Mouse (Mus musculus): Measurements from ENCODE around the gene Hivep2. TPM values are rescaled to one million over a fixed set of nuclear protein-coding genes. Genes with fewer than 3 reads are reported as not detected.
A peak's percentile ranks its signal among the peaks of the same experiment; 100 is the strongest.

Hivep2 gene
- polyA plus RNA-seq (2012; rRNA removed): 14.4 and 18.4 TPM in 2 replicates

DNA sequence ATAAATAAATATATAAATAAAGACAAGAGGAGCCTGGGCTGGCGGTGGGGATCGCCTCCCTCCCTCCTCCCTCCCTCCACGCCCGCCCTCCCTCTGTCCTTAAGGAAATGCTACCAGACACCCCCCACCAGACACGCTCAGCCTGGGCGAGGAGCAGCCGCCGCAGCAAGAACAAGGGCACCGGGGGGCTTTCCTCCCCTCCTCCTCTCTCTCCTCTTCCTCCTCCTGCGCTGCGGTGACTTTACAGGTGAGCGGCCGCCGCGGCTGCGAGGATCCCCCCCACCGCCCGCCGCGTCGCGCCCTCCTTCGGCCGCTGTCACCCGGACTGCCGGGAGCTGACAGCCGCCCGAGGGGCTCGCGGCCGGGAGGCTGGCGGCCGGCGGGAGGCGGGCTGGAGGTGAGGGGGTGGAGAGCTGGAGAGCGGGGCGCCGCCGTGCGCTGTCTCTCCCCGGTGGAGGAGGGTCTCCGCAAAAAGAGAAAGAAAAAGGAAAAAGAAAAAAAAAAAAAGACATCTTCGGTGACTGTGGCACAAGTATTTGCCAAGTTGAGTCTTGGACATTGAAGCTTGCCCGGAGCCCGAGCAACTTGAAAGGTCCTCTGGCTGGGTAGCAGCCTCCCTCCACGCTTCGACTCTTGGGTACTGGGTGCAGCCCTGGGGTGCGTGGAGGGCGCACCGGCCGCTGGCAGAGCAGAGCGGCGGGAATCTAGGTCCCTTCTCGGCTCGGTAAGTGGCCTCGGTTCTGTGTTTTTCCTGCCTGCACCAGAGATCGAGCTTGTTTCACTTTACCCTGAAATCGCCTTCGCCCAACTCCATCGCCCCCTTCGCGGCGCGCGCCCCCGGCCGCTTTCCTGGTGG, at the start of gene Hivep2:
Gene Hivep2 (plus strand): TSS at position 102 of the 856 bp plus-strand sequence.
- DNase-seq (ENCODE audit: low spot score): peak; percentile 51

DNA sequence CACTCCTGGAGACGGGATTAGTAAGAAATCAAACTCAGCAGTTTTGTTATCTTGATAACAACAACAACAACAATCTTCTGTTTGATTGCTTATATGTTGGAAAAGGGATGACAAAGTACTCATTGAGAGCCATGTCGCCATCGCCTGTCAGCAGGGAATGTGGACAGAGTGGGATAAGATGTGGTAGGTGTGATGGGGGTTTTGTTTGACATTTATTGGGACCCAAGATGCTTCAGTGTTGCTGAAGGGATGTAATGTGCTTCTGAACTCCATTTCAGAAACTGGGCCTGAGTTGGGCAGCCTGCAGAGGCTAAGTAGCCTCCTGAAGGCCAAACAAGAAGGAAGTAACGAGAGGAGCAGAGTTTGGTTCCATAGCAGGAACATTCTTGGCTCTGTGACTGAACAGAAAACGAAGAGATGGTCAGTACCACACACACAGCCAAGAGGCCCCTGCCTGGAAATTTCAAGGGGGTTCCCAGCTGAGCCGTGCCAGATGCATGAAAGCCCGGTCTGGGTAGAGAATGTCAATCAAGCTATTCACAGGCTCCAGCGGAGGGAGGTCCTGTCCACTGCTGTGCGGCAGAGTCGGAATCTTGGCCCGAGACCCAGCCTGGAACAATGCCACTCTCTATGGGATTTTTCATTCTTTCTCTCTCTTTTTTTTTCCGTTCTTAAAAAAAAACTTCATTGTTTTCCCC, 49.1 kb upstream of the Hivep2 start:
- DNase-seq (ENCODE audit: low spot score): no peak

DNA sequence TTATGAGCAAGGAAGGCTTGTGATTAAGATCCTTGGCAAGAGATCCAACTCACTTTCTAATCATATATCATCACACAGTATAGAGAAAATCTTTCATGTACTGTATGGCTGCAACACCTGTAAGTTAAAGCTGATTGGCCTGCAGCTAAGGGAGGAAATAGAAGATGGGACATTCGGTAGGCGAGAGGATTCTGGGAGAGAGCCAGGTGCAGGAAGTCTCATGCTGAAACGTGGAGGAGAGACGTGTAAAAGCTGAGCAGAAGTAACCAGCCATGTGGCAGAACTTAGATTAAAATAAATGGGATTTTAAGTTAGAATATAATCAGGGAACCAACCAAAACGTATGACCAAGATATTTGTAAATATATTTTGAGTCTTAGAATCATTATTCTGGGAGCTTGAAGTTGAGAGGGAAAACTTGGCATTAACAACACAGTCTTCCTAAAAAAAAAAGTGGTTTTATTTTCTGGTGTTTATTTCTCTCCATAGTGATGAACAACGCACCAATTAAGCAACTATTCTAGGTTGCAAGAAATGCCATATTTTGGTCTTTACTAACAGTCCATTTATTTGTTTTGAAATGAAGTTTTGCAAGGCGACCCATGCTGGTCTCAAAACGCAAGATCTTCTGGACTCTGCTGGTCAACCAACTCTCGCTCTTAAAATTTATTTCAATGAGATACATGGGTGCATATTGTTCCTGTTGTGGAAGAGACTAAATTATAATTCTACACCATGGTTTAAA, 44.1 kb upstream of the Hivep2 start:
- no peak for DNase-seq (ENCODE audit: low spot score)

DNA sequence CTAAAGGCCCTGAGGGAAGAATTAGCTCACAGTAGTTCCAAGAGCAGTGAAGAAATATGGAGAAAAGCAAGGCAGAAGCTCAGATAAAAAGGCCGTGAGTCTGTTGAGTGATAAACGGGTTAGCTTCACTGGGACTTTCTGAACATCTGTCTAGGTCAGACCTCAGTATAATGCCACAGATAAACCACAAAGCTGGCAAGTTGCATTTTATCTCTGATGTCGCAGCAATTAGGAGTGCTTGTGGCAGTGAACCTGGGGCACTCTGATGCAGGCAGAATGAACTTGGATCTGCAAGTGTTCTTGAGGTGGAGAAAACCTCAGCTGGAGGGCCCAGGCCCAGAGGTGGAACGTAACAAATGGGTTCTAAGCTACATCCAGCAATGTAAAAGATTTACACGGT, 36.6 kb upstream of the Hivep2 start:
- DNase-seq (ENCODE audit: low spot score): no peak

DNA sequence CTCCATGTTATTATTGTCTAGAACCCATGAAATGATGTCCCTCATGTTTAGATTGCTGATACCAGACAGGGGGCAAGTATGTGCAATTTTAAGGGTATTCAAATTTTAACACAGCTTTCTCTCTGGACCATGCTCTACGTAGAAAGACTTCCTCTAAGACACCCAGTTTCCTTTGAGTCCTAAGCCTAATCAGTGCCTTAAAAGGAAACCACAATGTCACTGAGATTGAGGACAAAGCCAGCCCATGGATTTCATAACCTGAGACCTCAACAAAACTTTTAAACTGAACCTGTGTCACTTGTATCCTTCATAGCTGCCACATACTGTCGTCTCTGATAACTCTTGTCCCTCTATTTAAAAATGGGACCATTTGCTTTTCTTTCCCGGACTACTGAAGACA, 33.7 kb upstream of the Hivep2 start:
- no peak for DNase-seq (ENCODE audit: low spot score)

DNA sequence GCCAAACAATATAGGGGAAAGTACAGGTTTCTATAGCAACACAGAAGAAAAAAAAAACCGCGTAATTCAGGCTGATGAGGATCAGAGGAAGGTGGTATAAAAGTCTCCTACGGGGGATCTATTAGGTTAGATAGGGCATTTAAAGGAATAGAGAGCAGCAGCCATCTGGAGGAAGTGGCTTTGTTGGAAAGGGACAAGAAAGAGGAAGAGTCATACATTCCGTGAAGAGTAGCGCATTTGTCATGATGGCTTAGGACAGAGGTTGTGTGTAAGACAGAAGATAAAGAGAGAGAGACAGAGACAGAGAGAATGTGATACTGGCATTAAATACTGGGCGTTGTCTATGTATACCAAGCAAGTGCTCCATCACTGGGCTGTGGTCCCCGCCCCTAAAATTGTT, 32.6 kb upstream of the Hivep2 start:
- DNase-seq (ENCODE audit: low spot score): no peak

DNA sequence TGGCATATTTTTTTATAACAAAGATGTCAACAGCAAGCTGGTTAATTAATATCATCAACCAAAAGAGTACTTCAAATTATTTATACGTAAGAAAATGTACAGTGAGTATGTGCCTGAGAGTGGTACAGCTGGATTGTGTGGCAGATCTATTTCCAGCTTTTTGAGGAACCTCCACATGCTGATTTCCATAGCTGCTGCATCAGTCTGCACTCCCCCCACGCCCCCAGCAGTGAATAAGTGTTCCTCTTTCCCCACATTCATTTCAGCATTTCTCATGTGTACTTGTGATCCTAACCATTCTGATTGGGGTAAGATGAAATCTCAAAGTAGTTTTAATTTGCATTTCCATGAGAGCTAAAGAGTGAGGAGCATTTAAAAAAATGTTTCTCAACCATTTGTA, 30.2 kb upstream of the Hivep2 start:
- no peak for DNase-seq (ENCODE audit: low spot score)

DNA sequence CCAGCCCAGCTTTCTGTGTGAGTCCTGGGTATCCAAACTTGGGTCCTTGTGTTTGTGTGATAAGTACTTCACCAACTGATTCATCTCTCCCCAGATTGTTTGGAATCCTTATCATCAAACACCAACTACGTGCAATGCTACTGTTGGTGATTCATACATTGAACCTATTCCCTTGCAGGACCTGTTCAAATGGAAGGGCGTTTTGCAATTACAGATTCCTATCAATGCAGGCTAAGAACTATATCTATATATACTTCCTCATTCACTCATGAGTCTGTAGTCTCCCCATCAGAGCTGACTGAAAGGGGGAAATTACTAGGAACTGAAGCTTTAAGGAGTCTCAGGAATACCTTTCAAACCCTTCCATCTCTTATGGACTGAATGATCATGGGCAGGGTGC, 24.5 kb upstream of the Hivep2 start:
- no peak for DNase-seq (ENCODE audit: low spot score)

DNA sequence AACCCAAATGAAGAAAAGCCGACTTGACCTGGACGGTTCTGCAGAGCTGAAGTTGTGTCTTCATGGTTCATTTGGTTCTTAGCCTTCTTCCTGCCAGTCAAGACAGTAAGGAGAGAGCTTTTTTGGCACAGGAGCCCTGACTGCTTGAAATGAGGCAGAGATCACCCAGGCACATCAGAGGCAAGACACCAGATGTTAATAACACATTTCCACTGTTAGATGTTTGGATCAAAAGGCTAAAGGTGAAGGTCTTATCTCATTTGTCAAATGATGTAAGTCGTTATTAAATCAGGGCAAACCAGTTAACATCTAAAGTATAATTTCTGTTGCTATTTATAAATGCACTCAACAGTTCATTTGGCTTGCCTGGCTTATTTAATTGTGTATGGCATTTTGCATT, 22.2 kb upstream of the Hivep2 start:
- DNase-seq (ENCODE audit: low spot score): no peak

DNA sequence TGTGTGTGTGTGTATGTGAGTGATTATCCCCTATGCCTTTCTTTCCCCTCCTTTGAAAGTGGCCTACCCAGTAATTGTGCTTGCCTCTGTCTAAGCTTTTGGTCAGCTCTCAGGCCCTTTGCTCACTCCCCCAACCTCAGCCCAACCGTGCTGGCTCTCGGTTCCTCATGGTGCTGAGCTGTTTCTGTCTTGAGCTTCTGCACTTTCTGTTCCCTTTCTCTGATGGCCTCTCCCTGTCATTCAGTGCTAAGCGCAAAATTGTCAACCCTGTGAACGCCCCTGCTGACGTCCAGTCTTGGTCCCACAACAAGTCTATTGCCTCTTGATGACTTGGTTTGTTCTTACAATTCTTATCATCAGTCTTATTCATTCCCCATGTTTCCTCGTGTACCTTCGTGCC, 19.4 kb upstream of the Hivep2 start:
- no peak for DNase-seq (ENCODE audit: low spot score)

DNA sequence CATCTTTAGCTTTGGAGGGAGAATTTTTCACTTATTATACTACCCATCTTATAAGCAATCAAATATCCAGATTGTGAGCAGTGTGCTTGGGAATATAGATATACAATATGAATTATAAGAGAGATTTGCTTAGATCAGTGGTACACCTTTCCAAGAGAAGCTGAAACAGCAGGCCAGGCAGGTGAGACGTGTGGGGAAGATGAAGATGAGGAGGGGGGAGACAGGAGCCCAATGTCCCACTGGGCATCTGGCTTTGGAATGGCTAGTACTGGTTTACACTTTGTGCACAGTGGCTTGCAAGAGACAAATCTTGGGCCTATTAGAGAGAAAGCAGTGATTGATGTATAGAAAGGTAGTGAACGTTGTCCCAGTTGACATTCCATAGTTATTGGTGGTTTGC, 2.9 kb upstream of the Hivep2 start:
- no peak for DNase-seq (ENCODE audit: low spot score)

DNA sequence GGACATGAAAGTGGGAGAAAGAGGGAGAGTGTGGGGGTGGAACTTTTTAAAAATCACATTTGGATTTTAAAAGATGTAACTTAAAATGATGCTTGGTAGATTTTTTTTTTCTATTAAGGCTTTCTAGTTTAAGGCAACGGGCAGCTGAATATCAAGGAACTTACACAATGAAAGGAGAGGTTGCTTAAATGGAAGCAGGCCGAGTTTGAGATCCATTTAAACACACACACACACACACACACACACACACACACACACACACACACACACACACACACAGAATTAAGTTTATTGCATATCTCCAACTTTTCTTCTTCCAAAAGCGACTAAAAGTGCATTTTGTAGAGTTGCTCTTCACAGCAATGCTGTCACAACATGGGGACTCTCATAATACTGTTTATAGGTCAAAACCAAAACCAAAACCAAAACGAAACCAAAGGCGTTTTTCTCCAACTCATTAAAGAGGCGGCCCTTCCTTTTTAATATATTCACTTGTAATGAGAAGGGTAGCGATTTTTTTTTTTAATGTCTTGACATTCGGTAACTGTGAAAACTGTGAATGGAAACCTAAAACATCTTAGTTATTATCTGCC, 1.9 kb upstream of the Hivep2 start:
- DNase-seq (ENCODE audit: low spot score): no peak

DNA sequence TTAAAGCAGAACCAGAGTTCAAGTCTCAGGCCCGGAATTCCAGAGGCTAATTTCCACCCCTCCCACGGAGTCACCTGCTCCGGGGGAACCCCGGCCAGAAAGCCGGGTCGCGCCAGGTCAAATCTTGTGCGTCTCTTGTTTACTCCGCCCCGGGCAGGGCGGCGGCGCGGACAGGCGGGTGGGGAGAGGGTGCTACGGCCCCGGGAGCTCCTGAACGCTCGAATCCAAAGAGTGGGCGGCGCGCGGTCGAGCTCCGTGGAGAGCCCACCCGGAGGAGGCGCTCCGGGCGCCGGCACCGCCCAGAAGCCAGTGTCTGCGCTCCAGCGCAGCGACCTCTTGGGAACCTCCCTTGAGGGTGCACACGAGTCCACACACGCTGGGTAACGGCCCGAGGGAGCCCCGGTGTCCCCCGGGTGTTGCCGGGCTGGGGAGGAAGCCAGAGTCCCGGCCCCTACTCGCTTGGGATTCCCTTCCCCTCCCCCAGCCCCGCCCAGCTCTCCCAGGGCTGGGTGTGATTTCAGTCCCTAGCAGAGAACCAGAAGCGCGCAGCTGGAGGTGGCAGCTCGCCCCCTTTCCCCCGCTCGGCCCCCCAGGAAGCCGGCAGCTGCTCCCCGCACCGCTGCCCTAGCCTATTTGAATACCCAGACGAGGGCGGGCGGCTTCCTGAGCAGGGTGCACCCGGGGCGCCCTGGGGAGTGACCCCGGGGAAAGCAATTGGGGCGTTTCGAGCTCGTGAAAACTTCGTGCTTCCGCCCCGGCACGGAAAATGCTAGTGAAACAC, 1.2 kb upstream of the Hivep2 start:
- DNase-seq (ENCODE audit: low spot score): peak; percentile 88

DNA sequence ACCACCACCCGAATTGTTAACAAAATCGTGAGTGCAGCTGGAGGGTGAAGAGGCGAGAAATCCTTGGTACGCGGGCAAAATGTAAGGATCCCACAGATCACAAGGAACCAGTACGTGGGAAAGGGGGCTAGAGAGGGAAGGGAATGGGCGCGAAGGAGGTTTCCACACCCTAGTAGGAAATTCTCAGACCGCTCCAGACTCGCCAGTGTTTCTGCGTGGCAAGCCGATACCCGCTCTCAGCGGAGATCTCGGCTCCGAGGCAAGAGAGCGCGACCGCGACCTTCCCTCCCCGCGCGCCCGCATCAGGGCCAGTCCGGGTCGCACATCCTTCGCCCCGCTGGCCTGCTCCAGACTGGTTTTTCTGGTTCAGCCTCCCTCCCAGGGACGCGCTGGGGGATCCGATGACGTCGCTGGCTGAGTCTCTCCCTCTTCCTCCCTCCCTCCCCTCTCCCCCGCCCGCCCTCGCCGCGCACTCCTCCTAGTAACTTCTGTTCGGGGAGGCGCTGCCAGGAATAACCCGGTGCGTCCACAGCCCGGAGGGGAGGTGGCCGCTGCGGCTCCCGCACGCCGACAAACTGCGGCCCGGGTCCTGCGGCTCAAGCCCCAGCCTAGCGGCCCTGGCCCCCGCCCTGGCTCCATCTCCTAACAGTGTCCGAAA, 430 bp upstream of the Hivep2 start:
- peak; percentile 89 for DNase-seq (ENCODE audit: low spot score)

DNA sequence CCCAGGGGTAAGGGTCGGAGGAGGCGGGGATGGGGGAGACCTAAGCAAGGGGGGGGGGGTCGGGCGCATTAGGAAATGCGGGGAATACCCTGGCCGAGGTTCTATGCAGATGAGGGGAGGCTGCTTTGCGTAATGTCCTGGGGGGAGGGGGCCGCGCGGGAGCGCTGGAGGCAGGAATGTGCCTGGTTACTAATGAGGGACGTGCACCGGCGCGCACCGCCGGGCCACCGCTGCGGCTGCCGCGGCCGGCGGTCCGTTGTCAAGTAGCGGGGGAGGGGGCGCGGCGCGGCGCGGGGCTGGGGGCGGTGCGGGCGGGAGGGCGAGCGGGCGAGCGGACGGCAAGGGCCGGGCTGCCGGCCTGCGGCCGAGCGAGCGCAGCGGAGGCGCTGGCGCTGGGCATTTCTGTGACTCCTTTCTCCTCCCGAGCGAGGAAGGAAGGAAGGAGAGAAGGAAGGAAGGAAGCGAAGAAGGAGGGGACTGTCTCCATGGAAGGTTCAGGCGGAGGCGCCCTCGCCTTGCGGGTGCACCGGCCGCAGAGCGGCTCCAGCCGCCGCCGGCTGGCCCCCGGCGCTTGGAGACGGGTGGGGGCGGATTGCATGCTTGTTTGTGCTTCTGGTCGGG, 1.1 kb downstream of the Hivep2 start:
- DNase-seq (ENCODE audit: low spot score): peak; percentile 70

DNA sequence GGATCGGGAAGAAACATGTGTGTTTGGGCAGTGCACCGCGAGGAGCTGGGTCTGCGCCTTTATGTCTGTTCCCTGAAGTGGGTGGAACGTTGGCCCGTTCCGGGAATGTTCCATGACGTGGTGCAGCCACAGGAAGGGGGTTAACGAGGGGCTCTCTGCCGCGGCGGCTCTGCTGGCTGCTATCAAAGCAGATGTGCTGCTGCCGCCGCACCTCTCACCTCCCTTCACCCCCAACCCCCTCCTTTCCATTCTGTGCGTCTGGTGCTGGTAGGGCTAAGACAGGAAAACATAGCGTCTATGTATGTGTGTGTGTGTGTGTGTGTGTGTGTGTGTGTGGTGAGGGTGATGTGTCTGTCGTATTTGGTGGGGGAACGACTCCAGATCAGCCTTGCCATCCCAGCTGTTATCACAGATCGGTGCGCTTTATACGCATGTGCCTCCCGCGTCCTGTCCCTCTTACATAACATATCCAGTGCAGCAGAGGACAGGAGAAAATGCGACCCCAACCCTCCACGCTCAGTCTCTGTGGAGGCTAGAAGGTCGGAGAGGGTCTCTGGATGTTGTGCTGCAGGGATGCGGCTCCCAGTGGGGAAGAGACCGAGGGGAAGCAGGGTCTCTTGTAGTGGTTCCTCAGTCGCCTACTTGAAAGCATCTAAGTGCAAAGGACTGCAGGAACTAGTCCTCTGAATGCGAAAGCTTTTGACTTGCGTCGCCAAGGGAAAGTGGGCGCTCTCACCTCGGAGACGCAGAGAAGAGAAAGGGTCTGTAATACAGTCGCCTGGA, 1.8 kb downstream of the Hivep2 start:
- DNase-seq (ENCODE audit: low spot score): peak; percentile 44

DNA sequence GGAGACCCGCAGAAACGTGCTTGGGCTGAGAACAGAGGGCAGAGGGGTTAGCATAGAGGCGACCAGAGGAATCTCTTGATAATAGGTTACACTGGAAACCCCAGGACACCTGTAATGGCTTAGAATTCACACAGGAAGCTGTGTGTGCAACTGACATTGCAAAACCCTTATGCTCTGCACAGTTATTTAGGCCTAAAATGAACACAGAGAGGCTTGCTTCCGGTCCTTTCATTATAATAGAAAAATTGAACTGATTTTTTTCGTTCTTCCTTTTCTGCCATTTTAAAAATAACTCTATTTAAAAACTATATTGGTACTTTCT, 2.3 kb downstream of the Hivep2 start:
- no peak for DNase-seq (ENCODE audit: low spot score)

DNA sequence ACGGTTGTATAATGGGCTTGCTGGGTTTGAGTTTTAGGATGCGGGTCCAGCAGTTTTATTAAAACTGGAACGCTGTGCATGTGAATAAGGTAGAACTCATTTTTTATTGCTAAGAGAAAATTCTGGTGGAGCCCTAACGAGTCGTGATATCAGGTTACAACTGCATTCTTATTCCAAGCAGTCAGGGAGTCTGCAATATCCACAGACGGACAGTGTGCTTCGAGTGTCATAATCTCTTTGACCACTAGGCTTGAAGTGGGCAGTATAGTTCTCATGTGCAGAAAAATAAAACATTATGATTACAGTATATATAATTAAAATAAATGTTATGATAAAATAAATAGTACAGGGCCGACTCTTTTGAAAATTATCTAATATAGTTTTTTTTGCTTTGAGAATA, 3.1 kb downstream of the Hivep2 start:
- DNase-seq (ENCODE audit: low spot score): no peak

DNA sequence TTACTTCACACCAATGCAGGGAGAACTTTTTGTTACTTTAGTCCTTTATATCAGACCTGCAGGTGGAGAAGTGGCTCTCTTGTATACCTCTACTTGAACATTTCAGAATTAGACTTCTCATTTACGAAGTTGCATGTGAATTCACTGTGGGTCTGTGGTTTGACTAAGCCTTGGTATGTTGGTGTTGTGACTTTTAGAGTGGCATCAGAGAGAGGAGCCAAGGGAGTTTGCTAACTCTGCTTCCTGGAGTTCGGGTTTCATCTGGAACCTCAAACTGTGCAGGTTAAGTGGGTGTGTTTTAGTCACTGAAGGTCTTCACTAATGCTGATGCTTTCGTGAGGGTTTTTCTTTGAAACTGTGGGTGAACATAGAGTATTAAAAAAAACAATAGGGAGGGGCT, 4.4 kb downstream of the Hivep2 start:
- DNase-seq (ENCODE audit: low spot score): no peak

DNA sequence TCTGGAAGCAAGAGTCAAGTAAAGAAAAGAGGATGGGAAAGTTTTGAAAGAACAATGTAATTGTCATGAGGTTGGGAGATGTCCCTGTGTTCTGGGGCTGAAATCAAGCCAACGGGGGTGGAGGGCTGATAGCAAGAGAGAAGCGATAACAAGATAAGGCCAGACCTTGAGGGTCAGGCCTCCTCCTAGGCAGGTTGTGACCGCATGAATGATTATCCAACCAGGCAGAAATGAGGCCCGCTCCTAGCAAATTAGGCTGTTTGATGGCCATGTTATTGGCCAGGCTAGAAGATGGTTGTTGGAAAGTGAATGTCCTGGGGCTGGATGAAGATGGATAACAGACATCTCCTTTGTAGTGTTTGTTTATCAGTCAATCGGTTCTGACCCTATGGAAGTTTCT, 5.4 kb downstream of the Hivep2 start:
- DNase-seq (ENCODE audit: low spot score): no peak
